Mouse (Mus musculus) E14TG2a.4 (cell line): ENCODE results near the gene St5.

Experiments
- CTCF ChIP-seq: conservative IDR thresholded peaks from 2 replicates; pipeline ENCODE4 v1.5.1; 2014; ENCODE audit warnings: low read length
- NANOG ChIP-seq: IDR thresholded peaks from 2 replicates; pipeline ENCODE4 v1.6.1; 2014; ENCODE audit warnings: borderline replicate concordance, low read length, mixed read lengths
- POU5F1 ChIP-seq: IDR thresholded peaks from 2 replicates; pipeline ENCODE4 v1.6.1; 2014; ENCODE audit warnings: low read length, borderline replicate concordance

DNA sequence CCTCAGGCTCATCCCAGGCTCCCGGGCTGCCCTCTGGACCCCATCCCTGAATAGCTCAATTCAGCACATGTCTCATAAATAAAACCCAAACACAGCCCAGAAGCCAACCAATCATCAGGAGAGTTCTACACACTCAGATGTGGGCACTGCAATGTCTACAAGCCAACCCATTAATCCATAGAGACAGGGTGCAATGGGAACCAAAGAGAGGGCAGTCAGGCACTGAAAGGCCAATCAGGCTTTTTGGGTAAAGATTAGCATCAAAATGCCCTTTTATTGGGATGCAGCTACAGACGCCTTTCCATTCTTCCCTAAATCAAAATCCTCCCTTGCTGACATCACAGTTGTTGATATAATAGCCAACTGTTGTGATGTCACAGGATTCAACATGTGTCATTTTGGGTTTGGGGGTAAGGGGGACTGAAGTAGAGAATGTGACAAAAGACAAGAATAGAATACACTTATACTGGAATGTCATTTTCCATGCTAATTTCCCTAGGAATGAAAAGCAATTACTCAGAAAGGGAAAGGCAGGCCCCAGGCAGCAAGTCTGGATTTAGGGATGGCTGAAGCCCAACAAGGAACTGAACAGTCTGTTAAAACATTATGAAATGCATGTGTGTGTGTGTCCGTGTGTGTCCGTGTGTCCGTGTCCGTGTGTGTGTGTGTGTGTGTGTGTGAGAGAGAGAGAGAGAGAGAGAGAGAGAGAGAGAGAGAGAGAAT, 123.7 kb downstream of the St5 start:
- TF ChIP-seq CTCF, result no peak
- no peak for TF ChIP-seq NANOG
- no peak for TF ChIP-seq POU5F1
